Mouse (Mus musculus) inflammation-experienced regulatory T-cells, adult 6 months (primary cell): ENCODE measurements around the gene Map2k1. TPM values are rescaled to one million over a fixed set of nuclear protein-coding genes. Genes with fewer than 3 reads are reported as not detected.

Source experiments
- ATAC-seq: one replicate; pipeline ENCODE4 v1.8.0; 2017
- polyA plus RNA-seq, 3 experiments: library from polyadenylated mRNA; unstranded; fragments of 100-300 nt; shearing (Covaris generic); gene quantifications; one replicate each; pipeline ENCODE4 v1.2.1; 2017

Gene Map2k1
- polyA plus RNA-seq, 3 experiments from 2014 or later: 24.0 to 24.2 (median 24.1) TPM

DNA sequence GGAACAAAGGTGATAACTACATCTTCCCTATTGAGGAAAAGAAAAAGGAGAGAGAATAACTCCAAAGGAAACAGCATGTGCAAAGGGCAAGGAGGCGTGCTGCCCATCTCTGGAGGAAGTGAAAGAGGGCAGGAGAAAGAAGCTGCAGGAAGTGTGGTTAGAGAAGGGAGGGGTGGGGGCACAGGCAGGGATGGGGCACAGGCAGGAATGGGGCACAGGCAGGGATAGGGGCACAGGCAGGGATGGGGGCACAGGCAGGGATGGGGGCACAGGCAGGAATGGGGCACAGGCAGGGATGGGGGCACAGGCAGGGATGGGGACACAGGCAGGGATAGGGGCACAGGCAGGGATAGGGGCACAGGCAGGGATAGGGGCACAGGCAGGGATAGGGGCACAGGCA, 4.1 kb downstream of the Map2k1 start:
- no peak for ATAC-seq

DNA sequence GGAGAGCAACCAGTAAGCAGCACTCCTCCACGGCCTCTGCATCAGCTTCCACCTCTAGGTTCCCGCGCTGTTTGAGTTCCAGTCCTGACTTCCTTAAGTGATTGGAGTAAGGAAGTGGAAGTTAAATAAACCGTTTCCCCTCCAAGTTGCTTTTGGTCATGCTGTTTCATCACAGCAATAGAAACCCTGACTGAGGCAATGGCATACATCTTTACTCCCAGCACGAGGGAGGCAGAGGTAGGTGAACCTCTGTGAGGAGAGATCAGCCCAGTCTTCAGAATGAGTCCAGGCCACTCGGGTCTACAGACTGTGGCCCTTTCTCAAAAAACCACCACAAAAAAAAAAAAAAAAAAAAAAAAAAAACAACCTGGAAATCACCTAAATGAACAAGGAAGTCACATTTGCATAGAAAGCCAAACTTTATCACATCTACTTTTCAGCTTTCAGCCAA, 11.0 kb downstream of the Map2k1 start:
- no peak for ATAC-seq

DNA sequence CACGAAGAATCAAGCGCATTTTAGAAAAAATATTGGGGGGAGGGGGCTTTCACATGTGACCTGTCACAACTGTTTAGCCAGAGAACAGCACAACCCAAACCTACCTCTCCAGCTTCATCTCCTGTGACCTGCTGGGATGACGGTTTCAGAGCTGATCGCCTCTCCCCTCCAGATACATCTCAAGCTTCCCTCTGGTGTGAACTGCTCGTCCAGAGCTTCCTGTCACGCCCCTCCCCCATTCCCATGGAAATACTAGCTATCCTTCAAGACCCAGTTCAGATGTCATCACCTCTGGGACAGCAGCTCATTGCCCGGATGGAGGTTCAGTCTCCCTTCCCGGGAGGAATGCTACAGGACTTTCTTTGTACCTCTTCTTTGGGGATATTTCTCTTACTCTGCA, 12.8 kb downstream of the Map2k1 start:
- ATAC-seq: no peak

DNA sequence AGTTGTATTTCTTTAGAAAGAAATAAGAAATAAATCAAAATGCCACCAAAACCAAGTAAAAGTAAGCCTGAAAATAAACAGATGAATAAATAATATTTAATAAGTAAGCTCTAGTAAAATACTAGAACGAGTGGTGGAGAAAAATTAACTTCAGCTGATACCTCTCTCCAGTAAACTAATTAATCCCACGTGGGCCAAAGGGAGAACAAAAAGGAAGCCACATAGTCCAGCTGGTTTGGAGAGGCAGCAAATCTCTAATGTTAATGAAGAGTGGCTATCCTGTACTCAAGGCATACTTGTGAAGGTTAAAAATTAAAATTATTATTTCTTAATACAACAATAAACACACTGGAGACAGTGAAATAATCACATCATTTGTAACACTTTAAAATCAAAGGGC, 13.3 kb downstream of the Map2k1 start:
- ATAC-seq: no peak

DNA sequence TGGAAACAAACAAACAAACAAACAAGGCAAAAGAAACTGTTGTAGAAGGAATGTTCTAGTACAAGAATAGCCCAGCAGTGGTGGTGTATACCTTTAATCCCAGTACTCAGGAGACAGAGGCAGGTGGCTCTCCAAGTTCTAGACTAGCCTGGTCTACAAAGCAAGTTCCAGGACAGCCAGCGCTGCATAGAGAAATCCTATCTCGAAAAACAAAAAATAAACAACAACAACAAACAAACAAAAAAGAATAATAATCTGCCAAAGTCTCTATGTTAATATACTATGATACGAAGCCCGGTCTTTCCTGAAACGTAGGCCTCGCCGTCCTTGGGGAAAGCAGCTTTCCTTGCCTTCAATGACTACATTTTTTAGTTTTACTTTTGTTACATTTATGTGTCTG, 17.4 kb downstream of the Map2k1 start:
- no peak for ATAC-seq

DNA sequence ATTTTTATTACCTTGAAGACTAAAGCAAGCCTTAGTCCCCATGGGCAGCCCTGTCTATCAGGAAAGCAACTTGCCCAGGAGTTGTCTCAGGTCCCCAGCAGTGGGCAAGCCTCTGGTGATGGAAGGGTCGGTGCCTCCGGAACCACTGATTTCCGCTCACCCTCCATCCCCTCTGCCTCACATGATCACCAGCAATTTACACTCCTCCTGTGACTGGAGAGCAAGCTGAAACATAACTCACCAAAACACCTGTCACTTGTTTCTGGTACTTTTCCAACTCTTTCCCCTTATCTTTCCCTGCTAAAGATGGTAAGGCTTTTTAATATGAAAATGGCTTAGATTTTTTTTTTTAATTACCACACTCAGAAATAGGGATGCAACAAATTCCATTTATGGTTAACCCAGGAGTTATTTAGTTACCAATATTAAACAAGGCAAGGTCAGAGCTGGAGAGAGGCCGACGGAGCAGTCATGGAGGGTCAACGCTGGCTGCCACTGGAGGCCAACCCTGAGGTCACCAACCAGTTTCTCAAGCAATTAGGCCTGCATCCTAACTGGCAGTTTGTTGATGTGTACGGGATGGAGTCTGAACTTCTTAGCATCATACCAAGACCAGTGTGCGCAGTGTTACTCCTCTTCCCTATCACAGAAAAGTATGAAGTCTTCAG, 18.5 kb downstream of the Map2k1 start, which contains the start of gene Uchl4:
Gene Uchl4, plus strand, starts transcription at position 434 of the 668 bp plus-strand sequence.
- no peak for ATAC-seq

DNA sequence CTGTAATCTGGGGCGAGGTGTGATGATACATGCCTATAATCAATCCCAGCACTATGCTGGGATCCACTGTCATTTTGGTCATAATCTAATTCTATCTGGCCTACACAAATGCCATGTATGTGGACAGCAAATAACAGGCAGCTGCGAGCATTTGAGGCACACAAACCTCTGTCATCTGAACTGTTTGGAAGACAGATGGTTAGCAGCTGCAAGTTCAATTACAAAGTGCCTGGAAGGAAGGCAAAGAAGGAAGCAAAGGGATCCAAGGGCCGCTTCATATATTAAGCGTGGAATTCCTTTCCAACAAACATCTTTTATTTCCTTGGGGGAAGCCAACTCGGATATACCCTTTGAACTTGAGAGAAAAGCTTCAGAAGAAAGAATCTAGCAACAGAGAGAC, 19.8 kb downstream of the Map2k1 start:
- no peak for ATAC-seq

DNA sequence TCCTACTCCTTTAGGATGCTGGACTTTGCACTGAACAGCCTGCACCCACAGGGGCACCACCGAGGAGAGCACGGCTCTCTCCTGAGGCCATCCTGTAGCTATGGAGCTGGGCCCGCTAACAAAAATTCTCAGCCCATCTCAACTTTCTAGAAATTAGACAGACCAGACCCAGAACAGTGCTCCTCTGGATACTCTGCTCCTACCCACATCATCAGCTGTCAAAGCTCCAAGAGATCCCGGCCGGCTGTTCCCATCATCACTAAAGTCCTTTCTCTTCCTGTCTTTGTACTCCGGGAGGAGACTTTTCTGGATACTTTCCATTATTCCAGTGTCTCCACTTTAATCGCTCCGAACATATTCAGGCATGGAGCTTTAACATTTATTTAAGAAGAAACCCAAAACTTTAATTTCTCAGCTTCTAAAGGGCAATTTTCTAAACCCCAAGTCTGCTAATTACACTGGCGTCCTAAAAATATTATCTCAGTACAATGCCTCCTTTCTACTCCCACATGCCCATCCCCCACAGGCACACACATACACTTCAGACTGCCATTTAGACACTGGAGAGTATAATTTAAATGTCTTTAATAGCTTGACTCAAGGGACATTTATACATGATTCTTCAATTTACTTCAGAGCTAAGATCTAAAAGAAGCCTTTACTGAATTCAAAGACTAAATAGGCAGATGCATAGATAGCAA, 21.0 kb downstream of the Map2k1 start:
- ATAC-seq: no peak

DNA sequence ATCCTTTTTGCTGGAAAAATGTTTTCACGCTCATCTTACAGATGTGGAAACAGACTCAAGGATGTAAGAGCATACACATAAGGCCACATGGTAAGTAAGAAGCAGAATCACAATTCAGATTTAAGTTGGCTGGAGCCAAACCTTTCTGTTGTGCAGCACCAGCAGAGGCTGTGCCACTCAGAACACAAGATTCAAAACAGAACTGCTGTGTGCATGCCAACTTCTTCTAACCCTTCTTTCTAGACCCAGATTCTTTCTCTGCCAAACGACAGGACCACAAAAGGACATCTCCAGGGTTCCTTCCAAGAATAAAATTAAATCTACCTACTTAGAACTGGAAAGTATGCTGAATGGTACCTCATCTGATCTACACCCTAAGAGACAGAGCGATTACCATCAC, 21.8 kb downstream of the Map2k1 start:
- no peak for ATAC-seq

DNA sequence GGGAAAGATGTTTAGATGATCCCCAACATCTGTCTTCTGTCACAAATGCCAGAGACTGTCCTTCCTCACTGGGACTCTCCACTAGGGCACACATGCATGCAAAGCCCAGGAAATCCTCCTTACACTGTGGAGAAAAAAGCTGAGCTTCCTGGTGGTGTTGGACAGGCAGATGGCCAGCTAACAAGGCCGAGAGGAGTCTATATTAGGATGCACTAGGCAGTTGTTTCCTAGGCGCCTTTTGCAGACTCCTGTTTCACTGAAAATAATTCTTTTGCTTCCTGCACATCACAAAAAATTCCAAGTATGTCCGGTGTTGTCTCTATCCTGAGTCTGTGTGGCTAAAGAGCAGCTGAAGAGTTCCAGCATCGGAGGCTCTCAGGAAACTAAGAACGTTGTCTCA, 22.3 kb downstream of the Map2k1 start:
- no peak for ATAC-seq

DNA sequence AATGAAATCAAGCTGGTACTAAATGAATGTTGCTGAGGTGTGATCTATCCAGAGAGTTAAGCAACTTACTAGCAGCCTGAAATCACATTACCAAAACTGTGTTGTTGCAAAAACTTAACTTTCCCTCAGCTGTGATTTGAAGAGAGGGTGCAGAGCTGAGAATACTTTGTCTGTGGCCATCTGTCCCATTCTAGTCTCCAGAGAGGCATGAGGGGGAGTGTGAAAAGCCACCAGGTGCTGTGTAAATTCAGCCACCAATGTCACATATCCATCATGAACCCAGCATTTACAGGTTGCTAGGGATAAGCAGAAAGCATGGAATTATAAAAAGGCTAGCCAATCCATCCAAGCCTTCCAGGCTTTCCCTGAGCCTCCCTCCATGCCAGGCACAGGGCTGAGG, 24.5 kb downstream of the Map2k1 start:
- no peak for ATAC-seq

DNA sequence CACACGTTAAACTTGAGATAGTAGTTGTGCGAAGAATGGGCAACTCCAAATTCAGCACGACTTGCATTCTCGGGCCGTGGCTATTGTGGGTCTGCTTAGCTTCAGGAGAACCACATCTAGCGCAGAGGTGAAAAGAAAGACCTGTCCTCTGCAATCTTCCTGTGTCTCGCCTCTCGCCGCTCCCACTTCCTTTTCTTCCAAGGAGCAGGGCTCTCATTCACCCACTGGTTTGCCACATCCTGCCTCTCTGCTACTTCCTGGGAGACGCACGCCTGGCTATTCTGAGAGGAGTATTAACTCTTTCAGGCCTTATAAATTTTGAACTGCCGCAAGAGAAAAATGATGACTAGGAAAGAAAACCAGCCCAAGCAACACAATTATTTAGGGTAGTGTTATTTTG, 25.7 kb downstream of the Map2k1 start:
- peak; percentile 72 for ATAC-seq

DNA sequence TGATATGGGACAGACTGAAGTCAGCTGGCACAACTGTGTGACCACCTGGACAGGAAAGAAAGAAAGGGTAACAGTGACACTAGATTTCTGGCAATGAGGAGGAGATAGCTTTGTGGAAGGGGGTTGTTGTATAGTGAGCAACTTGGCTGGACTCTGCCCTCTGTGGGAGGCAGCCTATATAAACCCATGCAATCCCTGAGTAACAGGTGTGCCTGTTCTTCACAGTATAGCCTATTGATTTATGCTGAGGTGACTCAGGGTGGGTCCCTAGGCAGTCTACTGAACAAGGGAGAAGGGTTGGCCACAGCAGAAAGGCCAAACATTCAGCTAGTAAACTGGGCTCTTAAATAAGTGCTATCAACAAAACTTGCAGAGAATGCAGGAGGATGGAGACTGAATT, 27.6 kb downstream of the Map2k1 start:
- ATAC-seq: no peak

DNA sequence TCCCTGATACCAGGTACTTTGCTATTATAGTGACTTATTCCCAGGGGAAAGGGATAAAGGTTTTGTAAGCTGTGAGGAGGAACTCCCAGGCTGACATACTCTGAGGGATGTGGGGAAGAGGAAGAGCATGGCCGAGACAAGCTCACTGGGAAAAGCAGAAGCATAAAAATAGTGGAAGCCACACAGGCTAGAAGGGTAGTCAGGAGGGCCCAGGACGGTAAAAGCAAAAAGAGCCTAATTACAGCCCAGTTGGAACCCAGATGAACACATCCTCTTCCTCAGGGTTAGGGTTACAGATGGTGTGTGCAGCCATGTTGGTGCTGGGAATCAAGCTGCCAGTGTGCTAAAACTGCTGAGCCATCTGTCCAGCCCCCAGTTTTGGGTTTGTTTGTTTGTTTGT, 31.3 kb downstream of the Map2k1 start:
- no peak for ATAC-seq

DNA sequence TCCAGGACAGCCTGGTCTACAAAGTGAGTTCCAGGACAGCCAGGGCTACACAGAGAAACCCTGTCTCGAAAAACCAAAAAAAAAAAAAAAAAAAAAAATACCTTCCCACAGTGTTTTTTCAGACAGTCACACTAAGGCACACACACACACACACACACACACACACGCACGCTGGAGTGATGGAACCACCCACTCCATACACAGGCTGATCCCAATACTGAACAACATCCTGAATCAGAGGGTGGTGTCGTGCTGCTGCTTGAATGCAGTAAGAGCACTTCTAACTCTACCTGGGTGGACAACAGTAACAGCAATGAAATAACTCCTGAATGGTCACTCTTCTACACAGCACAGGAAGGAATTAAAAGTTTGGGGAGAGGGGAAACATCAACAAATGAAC, 32.0 kb downstream of the Map2k1 start:
- no peak for ATAC-seq

DNA sequence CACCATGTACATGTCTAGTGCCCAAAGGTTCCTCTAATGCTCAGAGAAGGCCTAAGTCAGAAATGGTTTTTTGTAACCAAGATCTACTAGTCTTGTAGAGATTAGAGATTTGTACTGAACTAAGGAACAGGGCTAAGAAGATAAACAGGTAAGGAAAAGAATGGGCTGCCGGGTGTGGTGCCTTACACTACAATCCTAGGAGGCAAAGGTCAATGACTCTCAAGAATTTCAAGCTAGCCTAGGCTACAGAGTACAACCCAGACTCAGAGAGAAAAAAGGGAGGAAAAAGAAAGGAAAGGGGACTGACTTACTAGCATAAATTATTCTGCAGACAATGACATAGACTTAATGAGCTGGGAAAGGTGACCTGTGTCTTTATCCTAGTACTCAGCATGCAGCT, 32.8 kb downstream of the Map2k1 start:
- no peak for ATAC-seq

DNA sequence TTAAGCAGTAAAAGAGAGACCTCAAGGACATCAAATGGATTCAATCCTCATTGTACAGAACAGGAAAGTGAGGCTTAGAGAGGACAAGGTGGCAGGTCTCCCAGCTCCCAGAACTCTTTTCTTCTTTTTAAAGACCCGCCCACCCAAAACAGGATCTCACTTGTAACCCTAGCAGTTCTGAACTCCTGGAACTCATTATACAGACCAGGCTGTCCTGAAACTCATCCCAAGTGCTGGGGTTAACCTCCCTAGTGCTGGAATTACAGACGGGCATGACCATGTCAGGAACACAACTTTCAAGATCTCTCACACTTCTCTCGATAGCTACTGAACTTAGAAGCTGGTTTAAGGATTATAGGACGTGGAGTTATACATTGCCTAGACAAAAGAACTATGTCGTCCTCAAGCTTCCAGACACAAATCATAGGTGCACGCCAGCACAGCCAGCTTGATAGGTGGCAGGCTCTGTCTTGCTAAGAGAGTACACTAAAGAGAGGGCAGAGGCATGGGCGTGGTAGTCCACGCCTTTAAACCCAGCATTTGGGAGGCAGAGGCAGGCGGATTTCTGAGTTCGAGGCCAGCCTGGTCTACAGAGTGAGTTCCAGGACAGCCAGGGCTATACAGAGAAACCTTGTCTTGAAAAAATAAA, 33.5 kb downstream of the Map2k1 start:
- ATAC-seq: no peak

DNA sequence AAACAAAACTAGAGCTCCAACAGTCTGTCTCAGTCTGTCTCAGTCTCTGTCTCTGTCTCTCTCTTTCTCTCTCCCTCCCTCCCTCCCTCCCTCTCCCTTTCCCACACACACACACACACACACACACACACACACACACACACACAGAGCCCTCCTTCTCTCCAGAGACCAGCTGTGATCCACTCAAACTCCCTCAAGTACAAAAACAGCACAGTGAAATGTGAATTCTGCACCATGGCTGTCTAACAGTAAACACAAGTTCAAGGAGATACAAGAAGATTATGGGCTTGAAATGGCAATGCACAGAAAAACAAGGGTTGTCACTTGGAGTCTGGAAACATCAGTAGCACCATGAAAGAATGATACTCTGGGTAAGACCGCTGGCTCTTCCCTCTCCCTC, 34.1 kb downstream of the Map2k1 start:
- no peak for ATAC-seq

DNA sequence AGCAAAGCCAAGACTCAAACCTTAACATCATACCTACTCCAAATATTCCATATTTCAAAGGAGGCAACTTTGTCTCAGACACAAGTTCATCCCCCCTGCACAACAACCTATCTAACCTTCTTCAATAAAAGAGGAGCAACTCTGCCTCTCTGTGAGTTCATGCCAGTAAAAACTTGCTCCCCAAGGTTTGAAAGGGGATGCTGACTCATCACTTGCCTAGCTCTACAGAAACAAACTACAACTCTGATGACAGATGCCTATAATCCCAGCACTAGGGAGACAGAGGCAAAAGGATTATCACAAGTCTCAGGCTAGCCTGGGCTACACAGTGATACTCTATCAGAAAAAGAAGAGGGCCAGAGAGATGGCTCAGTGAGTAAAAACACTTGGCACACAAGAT, 35.5 kb downstream of the Map2k1 start:
- ATAC-seq: no peak

DNA sequence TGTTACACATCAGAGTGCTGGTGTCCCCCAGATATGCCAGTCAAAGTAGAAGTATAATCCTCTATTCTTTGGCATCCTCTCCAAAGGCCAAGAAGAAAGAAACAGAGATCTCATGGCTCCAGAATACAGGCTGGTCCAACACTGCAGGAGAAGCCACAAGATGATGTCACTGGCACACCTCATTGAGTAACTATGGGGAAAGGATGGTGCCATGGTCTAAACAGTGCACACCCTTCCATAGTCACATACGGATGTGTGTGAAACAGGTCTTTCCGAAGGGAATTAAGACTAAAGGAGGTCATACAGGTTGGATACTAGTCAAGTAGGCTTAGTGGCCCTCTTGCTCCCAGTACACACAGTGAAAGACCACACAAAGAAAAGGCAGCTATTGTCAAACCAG, 36.8 kb downstream of the Map2k1 start:
- no peak for ATAC-seq

DNA sequence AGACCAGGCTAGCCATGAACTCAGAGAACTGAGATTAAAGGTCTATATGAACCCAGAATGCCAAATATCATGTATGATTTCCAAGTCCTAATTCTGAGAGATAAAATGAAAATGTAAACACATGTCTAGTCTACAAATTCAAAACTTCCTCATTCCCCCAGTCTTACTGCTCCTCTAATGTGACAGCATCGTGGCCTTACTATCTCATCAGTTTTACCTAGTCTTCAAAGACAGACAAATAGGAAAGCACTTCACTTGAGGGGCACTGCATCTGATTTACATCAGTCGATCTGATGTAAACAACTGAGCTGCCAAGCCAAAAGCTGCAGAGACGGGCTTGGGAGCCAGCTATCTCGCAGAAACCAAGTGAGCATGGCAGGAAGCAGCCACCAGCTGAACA, 37.3 kb downstream of the Map2k1 start:
- ATAC-seq: no peak

DNA sequence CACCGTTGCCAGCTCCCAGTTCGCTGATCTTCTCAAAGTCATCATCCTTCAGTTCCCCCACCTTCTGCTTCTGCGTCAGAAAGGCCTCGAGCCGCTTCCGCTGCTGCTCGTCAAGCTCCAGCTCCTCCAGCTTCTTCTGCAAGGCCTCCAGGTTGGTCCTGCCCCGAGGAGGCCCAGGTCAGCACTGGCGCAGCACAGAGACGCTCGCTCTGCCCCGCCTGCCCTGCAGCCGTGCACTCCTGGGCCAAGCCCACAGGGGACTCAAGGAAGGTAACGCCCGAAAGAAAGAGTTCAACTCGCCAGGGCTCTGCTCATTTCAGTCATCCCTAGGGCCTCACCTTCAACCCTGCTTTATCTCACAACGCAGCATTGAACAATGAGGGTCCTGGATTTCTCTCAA, 39.0 kb downstream of the Map2k1 start:
- no peak for ATAC-seq

DNA sequence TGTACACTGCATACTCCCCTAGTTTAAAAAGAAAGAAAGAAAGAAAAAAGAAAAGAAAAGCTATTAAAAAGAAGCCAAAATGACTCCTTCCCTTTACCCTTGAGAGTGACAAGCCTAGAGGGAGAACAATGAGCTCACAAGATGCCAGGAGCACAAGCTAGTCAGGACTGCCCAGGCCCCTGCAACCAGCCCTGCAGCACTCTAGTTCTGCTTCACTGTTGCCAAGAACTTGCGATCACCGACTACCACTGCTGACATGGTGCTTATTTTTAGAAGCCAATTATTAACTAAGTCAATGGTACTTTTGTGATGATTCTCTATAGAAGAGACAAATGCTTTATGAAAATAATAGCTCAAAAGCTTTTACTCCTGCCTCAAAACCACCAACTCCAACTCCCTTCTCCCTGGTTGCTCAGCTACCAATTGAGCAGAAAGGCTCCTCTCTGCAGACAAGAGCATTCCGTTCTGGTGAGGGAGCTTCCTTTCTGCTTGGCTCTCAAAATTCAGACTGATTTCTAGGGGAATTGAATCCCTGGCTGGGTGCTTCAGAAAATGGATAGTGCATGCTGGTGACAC, 45.8 kb downstream of the Map2k1 start:
- no peak for ATAC-seq

DNA sequence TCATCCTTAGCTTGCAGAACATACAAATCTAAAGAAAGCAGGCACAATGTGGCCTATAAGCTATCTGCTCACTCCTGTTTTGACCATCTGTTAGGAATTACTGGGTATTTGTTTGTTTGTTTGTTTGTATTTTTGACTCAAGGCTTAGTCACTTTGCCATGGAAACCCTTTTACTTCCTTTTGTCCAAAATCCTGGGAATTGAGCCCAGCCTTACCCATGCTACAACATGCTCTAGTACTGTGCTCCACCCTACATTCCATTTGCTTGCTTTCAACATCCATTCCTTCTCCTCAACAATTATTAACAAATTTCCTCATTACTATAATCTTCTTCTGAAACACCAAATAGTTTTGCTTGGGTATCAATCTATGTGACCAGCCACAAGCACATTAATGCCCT, 50.6 kb downstream of the Map2k1 start:
- no peak for ATAC-seq
